Mouse (Mus musculus): Measurements from ENCODE around the gene Atp6v0a1. TPM values are rescaled to one million over a fixed set of nuclear protein-coding genes. Genes with fewer than 3 reads are reported as not detected.

Gene Atp6v0a1
- polyA plus RNA-seq, 1 experiment: 48.4 TPM

- Histone ChIP-seq H3K4me3 (ENCODE audit: insufficient read depth, low read depth, low read length) (no peak overlapping the region), H3K27ac (ENCODE audit: insufficient read depth, low read depth, low read length) (no peak overlapping the region), H3K4me1 (ENCODE audit: control insufficient read depth, insufficient read depth, low read length) (no peaks in the 10 kb centered on the region), H3K36me3 (ENCODE audit: control insufficient read depth, insufficient read depth, low read length) (no peaks in the 10 kb centered on the region), H3K27me3 (replicated peaks; ENCODE audit: control insufficient read depth, insufficient read depth, low read length) (no peaks in the 10 kb centered on the region)
- peak; percentile 62 for DNase-seq
- 37% methylated on average over 3 of the region's 3 CpGs for WGBS
- no peak for TF ChIP-seq CTCF (conservative IDR thresholded peaks at IDR 0.05; ENCODE audit: insufficient read depth, insufficient read length, low read depth, low read length)
- TF ChIP-seq POLR2A (IDR thresholded peaks at IDR 0.05; ENCODE audit: low read depth, low read length): no peak
These were observed 6.1 kb upstream of the Atp6v0a1 start for GRCm38 (mm10) chr11:101003025-101003685.

GRCm38 (mm10) chr11:101008206-101009045 lies 826 bp upstream of the Atp6v0a1 start:
- TF ChIP-seq CTCF (conservative IDR thresholded peaks at IDR 0.05; ENCODE audit: insufficient read depth, insufficient read length, low read depth, low read length) (no peak), POLR2A (IDR thresholded peaks at IDR 0.05; ENCODE audit: low read depth, low read length) (no peak)
- Histone ChIP-seq H3K27ac (ENCODE audit: insufficient read depth, low read depth, low read length) (peak overlapping the region; percentile 80), H3K4me1 (ENCODE audit: control insufficient read depth, insufficient read depth, low read length) (no peaks in the 10 kb centered on the region), H3K36me3 (ENCODE audit: control insufficient read depth, insufficient read depth, low read length) (peaks cover 2% of the 10 kb centered on the region; the same call in 1 of the 2 replicates), H3K27me3 (replicated peaks; ENCODE audit: control insufficient read depth, insufficient read depth, low read length) (no peaks in the 10 kb centered on the region), H3K4me3 (ENCODE audit: insufficient read depth, low read depth, low read length) (no peak overlapping the region)
- 41% methylated on average over 14 of the region's 14 CpGs for WGBS
- peak; percentile 75 for DNase-seq

- H3K4me3 ChIP-seq (ENCODE audit: insufficient read depth, low read depth, low read length): peak overlapping the region; percentile 71
- peak overlapping the region; percentile 46; the same call in 1 of the 2 replicates for H3K27ac ChIP-seq (ENCODE audit: insufficient read depth, low read depth, low read length)
- no peak for TF ChIP-seq POLR2A (IDR thresholded peaks at IDR 0.05; ENCODE audit: low read depth, low read length)
- TF ChIP-seq CTCF (conservative IDR thresholded peaks at IDR 0.05; ENCODE audit: insufficient read depth, insufficient read length, low read depth, low read length): no peak
- H3K4me1 ChIP-seq (ENCODE audit: control insufficient read depth, insufficient read depth, low read length): no peaks in the 10 kb centered on the region
- peak; percentile 30 for DNase-seq
- 8% methylated on average over 29 of the region's 29 CpGs for WGBS
- peaks cover 2% of the 10 kb centered on the region; the same call in 1 of the 2 replicates for H3K36me3 ChIP-seq (ENCODE audit: control insufficient read depth, insufficient read depth, low read length)
- no peaks in the 10 kb centered on the region for H3K27me3 ChIP-seq (replicated peaks; ENCODE audit: control insufficient read depth, insufficient read depth, low read length)
These were observed 884 bp downstream of the Atp6v0a1 start for GRCm38 (mm10) chr11:101009888-101010784.

- peaks cover 2% of the 10 kb centered on the region; the same call in 1 of the 2 replicates for H3K36me3 ChIP-seq (ENCODE audit: control insufficient read depth, insufficient read depth, low read length)
- no peak for TF ChIP-seq POLR2A (IDR thresholded peaks at IDR 0.05; ENCODE audit: low read depth, low read length)
- no peak for TF ChIP-seq CTCF (conservative IDR thresholded peaks at IDR 0.05; ENCODE audit: insufficient read depth, insufficient read length, low read depth, low read length)
- no peak overlapping the region for H3K4me3 ChIP-seq (ENCODE audit: insufficient read depth, low read depth, low read length)
- no peaks in the 10 kb centered on the region for H3K27me3 ChIP-seq (replicated peaks; ENCODE audit: control insufficient read depth, insufficient read depth, low read length)
- no peak overlapping the region for H3K27ac ChIP-seq (ENCODE audit: insufficient read depth, low read depth, low read length)
- DNase-seq: no peak
- WGBS: 89% methylated on average over 6 of the region's 6 CpGs
- H3K4me1 ChIP-seq (ENCODE audit: control insufficient read depth, insufficient read depth, low read length): no peaks in the 10 kb centered on the region
These were observed 2.4 kb downstream of the Atp6v0a1 start for GRCm38 (mm10) chr11:101011641-101012040.

GRCm38 (mm10) chr11:101023371-101023770 lies 14.1 kb downstream of the Atp6v0a1 start:
- Histone ChIP-seq H3K4me1 (ENCODE audit: control insufficient read depth, insufficient read depth, low read length) (no peaks in the 10 kb centered on the region), H3K27me3 (replicated peaks; ENCODE audit: control insufficient read depth, insufficient read depth, low read length) (no peaks in the 10 kb centered on the region), H3K36me3 (ENCODE audit: control insufficient read depth, insufficient read depth, low read length) (peaks cover 3% of the 10 kb centered on the region; the same call in 1 of the 2 replicates), H3K4me3 (ENCODE audit: insufficient read depth, low read depth, low read length) (no peak overlapping the region), H3K27ac (ENCODE audit: insufficient read depth, low read depth, low read length) (no peak overlapping the region)
- TF ChIP-seq POLR2A (IDR thresholded peaks at IDR 0.05; ENCODE audit: low read depth, low read length) (no peak), CTCF (conservative IDR thresholded peaks at IDR 0.05; ENCODE audit: insufficient read depth, insufficient read length, low read depth, low read length) (no peak)
- no peak for DNase-seq
- 86% methylated on average over 12 of the region's 12 CpGs for WGBS

GRCm38 (mm10) chr11:101024001-101024400 lies 14.7 kb downstream of the Atp6v0a1 start:
- Histone ChIP-seq H3K4me3 (ENCODE audit: insufficient read depth, low read depth, low read length) (no peak overlapping the region), H3K27ac (ENCODE audit: insufficient read depth, low read depth, low read length) (no peak overlapping the region), H3K4me1 (ENCODE audit: control insufficient read depth, insufficient read depth, low read length) (no peaks in the 10 kb centered on the region), H3K36me3 (ENCODE audit: control insufficient read depth, insufficient read depth, low read length) (peaks cover 3% of the 10 kb centered on the region), H3K27me3 (replicated peaks; ENCODE audit: control insufficient read depth, insufficient read depth, low read length) (no peaks in the 10 kb centered on the region)
- no peak for DNase-seq
- 89% methylated on average over 4 of the region's 4 CpGs for WGBS
- no peak for TF ChIP-seq POLR2A (IDR thresholded peaks at IDR 0.05; ENCODE audit: low read depth, low read length)
- TF ChIP-seq CTCF (conservative IDR thresholded peaks at IDR 0.05; ENCODE audit: insufficient read depth, insufficient read length, low read depth, low read length): no peak

Data from kidney, adult 2 months (tissue).